Mouse (Mus musculus) cerebellum, adult 9-10 months (tissue): ENCODE results near the gene Catip.
A peak's percentile ranks its signal among the peaks of the same experiment; 100 is the strongest.

Experiments used
- DNase-seq: peaks from one replicate; pipeline ENCODE4 v3.0.0; 2022

Gene Catip

DNA sequence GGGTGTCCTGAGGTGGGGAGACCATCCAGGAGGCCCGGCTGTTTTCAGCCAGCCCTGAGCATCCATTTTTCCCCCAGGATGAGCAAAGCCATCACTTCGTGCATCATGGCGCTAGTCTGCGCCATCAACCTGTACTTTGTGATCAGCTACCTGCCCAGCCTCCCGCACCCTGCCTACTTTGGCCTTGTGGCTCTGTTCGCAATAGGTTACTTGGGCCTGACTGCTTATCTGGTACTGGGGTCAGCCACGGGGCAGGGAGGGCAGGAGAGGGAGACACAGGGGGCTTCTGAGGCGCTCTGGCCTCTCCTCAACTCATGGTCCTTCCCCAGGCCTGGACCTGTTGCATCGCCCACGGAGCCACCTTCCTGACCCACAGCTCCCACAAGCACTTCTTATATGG is 23.2 kb downstream of the Catip start:
- peak; percentile 40 for DNase-seq

DNA sequence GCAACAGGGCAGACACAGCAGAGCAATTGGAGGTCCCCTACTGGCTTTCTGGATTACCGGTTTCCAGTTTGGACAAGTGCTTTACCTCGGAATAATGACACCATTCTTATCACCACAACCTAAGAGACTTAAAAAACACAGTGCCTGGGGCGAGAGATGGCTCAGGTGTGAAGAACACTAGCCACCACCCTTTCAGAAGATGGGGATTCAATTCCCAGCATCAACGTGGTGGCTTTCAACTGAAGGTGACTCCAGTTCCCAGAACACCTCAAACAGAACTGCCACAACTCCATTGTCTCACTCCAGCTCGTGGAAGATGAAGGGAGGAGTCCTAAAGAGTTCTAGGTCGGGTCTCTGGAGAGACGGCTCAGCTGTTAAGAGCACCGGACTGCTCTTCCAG is 23.6 kb downstream of the Catip start:
- no peak for DNase-seq

DNA sequence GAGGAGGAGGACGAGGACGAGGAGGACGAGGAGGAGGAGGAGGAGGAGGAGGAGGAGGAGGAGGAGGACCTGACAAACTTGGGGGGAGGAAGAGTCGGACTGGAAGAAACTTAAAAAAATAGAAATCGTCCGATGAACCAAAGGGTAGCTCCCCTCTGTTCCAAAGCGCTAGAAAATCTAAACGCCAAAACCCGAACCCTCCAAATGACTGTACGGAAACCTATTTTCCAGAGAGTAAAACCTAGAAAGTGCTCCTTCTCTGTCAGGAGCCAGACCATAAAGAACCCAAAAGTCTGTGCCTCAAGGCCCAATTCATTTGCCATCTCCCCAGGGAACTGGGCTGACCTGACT is 24.4 kb downstream of the Catip start:
- DNase-seq = no peak

DNA sequence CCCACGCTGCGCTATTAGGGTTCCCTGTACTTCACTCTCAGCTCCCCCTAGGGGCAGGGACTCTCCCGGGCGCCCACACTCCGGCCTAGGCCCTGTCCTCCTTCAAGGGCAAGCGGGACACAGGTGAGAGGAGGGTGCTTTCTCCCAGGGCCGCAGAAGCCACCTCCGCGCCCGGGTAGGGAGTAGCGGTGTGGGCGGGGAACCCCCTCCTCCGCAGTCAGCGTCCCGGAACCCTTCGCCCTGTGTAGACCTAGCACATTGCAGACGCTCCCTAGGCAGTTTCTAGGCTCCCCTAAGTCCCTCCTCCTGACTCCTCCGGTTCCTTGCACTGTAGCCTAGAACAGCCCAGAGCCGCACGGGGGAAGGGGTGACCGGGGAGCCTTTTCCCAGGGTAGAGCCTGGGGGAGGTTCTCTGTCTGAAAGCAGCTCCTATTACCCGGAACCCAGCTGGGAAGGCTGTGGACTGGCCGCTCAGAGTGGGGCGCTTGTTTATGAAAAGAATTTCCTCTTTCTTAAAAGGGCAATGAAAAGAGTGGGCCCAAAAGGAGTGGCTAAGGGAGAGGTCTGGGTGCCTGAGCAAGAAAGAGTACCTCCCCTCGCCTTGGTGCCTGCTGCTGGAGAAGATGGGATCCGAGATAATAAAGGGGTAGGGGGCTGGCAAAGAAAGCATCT is 24.9 kb downstream of the Catip start:
- peak; percentile 95 for DNase-seq

DNA sequence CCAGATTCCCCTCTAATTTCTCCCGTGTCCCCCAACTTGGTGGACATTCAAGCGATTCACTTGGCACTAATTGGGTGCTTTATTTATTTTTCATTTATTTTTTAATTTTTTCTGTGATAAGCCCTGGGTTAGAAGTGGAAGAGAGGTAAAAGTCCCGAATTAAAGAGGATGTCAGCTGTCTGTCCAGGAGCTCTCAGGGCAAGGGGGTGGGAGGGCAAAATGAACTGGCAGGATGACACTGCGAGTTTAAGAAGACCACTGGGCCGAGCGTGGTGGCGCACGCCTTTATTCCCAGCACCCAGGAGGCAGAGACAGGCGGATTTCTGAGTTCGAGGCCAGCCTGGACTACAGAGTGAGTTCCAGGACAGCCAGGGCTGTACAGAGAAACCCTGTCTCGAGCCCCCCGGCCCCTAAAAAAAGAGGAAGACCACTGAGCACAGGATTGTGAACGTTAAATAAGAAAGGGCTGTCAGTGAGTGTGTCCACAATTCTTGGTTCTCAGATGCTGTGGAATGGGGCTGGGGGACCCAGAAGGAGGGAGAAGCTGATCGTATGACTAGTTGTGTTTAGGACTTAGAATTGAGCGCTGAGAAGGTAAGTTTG is 25.6 kb downstream of the Catip start:
- no peak for DNase-seq

DNA sequence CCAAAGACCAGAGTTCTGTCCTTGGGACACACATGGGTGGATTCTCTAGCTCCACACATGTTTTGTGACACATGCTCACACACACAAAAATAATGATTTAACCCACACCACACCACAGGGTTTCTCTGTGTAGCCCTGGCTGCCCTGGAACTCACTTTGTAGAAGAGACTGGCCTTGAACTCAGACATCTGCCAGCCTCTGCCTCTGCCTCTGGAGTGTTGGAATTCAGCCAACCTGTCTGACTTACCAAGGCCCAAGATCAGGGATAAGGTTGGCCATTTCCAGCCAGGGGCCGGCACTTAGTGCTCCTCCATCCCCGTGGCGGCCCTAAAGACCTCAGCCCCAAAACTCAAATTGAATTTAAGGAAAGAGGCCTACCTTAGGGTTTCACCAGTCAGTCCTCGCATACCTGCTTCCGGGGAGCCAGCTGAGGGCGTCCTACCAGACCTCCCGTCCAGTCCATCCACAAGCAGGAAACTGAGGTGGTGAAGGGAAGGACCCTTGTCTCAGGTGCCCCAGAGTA is 26.6 kb downstream of the Catip start:
- DNase-seq = peak; percentile 50

DNA sequence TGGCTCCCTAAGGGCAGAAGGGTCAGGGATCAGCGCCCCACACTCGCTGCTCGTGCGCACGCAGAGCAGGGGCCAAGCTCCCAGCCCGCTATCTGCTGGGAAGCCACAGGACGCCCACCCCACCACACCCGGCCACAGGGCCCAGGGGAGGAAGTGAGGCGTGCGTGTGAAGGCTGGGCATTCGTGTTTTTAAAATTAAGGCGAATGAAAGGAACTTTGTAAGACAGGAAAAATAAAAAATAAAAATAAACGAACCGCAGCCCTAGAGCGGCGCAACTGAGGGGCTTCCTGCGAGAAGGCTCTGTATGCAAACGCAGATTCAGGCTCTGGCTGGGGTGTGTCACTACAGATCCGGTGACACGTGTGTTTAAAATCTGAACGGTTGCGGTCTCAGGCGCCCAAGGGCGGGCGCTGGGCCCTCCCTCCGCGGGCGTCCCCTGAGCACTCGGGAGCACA is 28.0 kb downstream of the Catip start:
- peak; percentile 43 for DNase-seq

DNA sequence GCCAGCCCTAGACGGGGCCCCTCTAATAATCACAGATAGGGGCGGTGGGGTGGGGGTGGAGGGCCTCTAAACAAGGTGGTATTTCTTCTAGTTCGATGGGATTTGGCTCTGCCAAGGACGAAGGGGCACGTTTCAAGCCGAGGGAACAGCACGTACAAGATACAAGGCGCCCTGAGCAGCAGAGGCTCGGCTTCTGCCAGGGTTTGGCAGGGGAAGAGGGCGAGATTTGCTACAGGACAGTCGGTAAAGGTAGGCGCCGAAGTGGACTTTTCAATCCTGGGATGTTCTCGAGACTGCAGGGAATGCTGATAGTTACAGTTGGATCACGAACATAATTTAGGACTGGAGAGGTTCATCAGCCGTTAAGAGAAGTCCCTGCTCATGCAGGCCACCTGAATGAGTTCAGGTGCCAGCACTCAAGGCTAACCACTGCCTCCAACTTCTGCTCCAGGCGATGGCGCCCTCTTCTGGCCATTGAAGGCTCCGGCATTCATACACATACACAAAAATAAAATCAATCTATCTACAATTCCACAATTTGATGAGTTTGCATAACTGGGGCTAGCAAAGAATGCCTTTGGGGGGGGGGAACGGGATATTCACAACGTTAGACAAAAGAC is 28.5 kb downstream of the Catip start:
- peak; percentile 73 for DNase-seq

DNA sequence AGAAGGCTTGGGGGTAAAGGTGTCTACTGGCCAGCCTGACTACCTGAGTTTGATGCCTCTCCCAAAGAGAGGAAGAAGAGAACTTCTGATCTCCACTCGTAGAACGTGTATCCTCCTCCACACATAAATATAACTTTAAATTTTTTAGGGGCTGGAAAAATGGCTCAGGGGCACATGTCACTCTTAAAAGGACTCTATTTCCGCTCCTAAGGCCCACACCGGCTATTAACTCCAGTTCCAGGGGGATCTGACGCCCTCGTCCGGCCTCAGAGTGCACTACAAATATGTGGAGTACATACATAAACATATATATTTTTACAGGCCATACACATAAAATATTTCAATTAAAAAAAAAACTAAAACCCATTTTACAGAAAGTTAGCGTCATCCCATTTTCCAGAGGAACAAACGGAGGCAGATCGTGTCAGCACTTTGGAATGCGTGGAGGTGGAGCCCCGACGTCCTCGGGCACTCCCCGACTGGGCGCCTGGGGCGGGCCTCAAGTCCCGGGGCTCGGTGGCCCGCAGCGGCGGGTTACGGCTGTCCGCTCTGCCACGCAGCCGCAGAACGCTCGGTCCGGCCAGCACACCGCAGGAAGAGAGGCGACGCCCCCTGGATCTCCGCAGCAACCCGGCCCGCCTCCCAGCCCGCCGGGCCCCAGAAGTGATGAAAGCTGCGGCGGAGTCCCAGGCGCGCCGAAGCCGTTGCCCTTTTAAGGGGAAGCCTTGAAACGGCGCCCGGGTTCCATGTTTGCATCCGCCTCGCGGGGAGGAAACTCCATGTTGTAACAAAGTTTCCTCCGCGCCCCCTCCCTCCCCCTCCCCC is 29.2 kb downstream of the Catip start, which contains the start of gene Ctdsp1:
Gene Ctdsp1, plus strand, starts transcription at position 586 of the 825 bp plus-strand sequence.
- DNase-seq = peak; percentile 95

DNA sequence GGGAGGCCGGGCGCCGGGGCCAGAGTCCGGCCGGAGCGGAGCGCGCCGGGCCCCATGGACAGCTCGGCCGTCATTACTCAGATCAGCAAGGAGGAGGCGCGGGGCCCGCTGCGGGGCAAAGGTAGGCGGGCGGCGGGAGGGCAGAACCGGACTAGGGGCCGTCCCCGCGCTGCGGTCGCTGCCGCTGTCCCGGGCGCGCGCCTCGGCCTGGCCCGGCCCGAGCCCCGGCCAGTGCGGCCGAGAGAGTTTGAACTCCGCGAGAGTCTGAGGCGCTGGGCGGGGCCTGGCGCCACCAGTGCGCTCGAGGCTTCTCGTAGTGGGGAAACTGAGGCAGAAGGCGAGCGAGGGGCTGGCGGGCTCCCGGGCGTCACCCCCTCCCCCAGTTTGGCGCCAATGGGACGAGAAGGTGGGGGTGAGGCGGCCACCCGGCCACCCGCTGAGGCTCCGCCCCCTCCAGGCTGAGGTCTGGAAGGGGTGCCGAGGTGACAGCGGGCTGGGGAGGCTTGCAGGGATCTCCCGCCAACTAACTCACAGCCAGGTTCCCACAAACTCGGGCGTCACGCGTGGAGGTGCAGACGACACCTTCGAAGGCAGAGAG is 30.0 kb downstream of the Catip start:
- DNase-seq = peak; percentile 74

DNA sequence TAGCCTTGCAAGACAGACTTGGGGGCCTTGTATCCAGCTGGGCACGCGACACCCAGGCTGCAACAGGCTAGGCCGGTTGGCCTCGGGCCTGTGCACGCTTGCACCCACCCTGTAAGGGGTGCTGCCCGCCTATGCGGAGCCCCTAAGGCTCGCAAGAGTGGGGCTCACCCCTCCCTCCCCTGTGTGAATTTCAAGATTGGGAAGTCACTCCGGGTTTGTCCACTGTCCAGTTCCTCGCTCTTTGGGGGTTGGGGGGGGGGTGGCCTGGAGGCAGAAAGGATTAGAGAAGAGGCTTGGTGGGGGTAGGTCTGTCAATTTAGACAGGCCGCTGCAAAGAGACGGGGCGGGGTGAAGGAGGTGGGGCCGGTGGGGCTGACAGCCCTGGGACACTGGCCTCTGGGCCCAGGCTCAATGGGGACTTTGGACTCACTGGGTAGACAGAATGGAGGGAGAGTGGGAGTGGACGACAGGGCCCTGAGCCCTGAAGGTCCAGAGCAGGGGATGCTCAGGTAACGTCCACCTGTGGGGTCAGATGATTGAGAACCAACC is 30.6 kb downstream of the Catip start:
- no peak for DNase-seq

DNA sequence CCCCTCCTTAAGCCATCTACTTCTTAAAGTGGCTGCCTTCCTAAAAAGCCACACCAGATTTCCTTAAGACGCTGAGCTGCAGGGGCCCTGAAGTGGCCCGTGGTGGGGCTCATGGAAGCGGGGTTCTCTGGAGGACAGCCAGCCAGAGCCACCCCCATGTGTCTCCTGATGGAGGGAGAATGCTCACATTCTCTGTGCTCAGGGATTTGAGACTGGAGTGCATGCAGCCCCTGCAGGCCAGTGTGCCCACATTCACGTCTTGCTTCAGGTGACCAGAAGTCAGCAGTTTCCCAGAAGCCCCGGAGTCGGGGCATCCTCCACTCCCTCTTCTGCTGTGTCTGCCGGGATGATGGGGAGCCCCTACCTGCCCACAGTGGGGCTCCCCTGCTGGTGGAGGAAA is 31.1 kb downstream of the Catip start:
- DNase-seq = peak; percentile 57

DNA sequence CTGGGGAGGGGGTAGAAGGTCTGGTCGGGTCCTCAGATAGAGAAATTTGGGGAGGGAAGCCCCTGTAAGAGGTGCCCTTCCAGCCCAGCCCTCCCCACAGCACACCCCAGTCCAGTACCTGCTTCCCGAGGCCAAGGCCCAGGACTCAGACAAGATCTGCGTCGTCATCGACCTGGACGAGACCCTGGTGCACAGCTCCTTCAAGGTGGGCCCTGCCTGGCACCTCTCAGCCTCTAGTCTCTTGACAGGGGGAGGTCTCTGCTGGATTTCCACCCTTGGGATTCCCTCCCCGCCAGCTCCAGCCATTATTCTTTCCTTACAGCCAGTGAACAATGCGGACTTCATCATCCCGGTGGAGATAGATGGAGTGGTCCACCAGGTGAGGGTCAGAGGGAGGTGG is 31.8 kb downstream of the Catip start:
- no peak for DNase-seq

DNA sequence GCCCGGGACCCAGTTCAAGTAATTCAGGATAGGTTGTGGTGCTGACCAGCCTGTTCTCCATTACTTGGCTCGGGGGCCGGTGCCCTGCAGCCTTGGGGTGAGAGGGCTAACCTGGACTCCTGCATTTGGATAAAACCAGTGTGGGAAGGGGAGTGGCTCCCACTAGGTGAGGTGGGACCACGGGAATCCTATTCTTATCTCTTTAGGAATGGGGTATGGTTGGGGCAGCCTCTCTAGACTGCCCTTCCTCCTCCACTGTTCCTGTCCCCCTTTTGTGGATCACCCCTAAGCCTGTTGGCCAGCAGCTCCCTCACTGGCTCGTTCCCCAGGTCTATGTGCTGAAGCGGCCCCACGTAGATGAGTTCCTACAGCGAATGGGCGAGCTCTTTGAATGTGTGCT is 32.4 kb downstream of the Catip start:
- DNase-seq = peak; percentile 33

DNA sequence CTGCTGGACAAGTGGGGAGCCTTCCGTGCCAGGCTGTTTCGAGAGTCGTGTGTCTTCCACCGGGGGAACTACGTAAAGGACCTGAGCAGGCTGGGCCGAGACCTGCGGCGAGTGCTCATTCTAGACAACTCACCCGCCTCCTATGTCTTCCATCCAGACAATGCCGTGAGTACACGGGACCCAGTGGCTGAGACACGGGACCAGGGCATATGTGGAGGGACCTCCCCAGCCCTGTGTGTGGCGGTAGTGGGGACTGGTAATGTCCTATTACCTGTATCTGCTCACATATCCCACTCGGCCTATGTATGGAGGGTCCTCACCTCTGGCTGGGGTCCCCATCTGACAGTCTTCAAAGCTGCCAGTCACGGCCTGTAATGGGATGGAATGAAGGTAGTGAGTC is 33.0 kb downstream of the Catip start:
- peak; percentile 35 for DNase-seq

DNA sequence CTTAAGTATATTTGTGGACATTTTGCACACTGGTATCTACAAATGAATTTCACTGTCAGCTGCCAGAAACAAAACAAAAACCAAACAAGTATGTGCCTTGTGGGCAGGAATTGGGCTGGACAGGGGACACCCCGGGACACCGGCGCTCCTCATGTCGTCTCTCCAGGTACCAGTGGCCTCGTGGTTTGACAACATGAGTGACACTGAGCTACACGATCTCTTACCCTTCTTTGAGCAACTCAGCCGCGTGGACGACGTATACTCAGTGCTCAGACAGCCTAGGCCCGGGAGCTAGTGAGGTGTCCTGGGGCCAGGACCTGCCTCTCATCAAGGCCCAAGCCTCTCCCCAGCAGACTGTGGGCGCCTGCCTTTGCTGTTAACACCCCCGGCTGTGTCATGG is 33.4 kb downstream of the Catip start:
- DNase-seq = peak; percentile 36

DNA sequence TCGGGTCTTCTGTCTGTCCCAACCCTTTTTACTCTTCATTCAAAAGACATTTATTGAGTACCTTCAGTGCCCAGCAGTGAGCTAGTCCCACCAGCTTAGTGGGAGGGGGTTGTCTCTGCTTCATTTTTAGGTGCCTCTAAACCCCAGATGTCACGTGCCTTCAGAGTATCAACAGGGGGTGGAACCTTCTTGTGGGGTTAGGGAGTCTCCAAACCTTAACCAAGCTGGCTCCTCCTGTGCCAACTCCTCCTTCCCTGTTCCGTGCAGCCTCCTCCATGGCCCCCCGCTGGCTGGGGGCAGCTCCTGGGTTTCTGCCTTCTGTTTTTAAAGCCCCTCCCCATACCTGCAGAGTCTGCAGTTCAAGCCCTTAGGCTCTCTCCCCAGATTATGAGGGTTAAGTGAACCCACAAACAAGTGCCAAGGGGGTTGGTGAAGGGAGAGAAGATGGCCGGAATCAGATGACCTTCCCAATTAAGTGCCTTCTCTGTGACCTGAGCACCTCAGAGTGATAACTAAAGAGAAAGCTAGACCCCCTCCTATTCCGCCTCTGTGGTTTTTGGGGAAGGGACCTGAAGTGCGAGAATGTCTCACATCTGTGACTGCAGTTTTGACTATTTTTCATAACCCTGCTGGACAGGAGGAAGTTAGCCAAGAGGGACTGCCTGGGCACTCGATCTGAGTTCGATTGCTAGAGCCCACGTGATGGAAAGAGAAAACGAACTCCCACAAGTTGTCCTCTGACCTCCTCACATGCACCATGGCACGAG is 34.7 kb downstream of the Catip start:
- DNase-seq = peak; percentile 66

DNA sequence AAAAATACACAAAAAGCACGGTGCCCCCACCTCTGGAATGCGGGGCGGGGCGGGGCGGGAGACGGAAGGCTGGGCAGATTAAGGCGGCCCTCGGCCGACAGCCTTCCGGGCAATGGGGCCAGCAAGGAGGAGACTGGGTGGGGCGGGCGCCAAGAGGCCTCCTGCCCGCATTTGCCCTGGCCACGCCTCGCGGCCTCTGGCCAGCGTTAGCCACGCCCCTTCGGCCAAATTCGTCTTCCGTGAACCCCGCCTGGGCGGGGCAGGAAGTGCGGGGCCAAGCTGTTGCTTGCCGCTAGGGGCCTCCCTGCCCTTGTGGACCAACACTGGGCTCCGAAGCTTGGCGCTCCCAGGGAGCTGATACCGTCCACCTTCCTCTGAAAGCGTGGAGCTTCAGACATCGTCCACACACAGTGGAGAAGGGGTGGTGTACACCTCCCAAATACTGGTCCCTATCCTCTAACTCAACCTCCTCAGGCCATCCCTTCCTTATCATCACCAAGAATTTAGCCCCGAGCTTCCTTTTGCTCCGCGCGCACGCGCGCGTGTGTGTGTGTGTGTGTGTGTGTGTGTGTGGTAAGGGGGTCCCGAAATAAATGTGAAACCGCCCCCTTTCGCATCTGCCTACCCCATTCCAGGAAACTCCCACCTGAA is 35.5 kb downstream of the Catip start:
- peak; percentile 95 for DNase-seq

DNA sequence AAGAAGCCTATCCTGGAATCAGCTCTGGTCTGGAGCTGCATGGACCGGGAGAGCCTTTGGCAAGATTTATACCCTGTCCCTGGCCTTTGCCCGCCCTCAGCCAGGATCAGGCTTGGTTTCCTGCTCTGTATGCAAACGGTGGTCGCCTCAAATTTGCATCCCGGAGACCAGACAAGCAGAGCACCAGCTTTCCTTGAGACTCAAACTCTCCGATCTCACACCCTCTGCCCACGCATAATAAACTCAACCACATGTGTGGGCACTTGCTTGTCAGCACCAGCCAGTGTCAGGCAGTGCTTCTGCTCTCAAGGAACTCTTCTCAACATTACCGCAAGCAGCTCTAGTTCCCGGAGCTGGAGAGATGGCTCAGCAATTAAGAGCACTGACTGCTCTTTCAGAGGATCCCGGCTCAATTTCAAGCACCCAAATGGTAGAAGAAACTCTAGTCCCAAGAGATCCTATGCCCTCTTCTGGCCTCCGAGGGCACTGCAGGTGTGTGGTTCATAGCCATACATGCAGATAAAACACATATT is 36.1 kb downstream of the Catip start:
- peak; percentile 88 for DNase-seq

DNA sequence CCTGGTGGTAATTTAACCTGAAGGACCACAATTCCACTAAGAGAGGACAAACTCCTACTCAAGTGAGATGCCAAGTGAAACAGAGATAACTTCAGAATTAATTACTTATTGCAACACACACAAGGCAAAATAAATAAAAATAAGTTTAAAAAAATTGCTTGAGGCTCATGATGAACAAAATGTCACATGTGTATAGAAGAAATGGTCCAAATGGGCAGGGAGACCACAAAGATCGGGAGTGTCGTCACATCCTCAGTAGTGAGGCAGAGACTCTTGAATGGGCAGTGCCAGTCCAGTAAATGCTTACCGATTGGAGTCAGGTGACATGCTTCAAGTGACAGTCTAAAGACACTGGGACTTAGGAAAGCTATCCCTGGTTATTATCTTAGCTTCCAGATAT is 38.6 kb downstream of the Catip start:
- no peak for DNase-seq
